Mouse (Mus musculus): ENCODE measurements around the gene Ubr1. TPM values are rescaled to one million over a fixed set of nuclear protein-coding genes. Genes with fewer than 3 reads are reported as not detected.
A peak's percentile ranks its signal among the peaks of the same experiment; 100 is the strongest.
"Not testable (repeated sequence)": the region's sequence is repeated elsewhere in the genome, so short reads cannot be mapped to it uniquely, and the experiment has no call there.

Ubr1 gene
- polyA plus RNA-seq, 1 experiment = 16.4 TPM

DNA sequence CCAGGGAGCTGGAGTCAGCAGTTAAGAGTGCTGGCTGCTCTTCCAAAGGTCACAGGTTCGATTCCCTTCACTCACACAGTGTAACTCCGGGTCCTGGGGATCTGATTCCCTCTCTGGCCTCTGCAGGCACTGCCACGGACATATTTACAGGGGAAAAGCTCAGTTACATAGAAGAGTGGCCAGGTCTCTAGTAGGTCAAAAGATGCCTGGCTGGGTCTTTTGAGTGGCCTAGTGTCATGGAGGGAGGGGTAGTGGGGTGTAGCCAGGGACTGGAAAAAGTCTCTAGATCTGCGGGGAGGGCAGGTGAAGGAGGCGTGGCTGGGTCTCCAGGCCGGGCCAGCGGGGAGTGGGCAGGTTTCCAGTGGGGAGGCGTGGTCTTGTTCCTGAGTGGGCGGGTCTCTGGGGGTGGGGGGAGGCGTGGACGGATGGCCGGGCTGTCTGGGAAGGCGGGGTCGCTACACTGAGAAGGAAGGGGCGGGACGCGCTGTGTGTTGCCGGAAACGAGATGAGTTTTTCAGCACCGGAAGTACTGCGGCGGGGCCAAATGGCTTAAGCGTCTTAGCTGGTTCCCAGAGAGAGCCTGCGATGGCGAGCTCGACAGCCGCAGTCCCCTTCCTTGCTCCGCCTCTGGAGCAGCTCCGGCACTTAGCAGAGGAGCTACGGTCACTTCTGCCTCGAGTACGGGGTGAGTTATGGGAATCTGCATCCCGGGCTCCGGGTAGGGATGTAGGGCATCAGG is 37.6 kb upstream of the Ubr1 start, which contains the start of gene Ccndbp1:
TSS of gene Ccndbp1 (plus strand) at position 479 of the 739 bp plus-strand sequence.
- Histone ChIP-seq H3K4me1 (ENCODE audit: control insufficient read depth, insufficient read depth, low read length) (peaks cover 8% of the 10 kb centered on the region), H3K4me3 (ENCODE audit: control insufficient read depth, low read depth, low read length) (peak within 1 kb of the TSS; percentile 99), H3K27ac (ENCODE audit: control insufficient read depth, insufficient read depth, low read depth, low read length) (peak within 1 kb of the TSS; percentile 40), H3K27me3 (ENCODE audit: control insufficient read depth, insufficient read depth, low read length) (no peaks in the 10 kb centered on the region), H3K36me3 (ENCODE audit: control insufficient read depth, insufficient read depth, low read length) (no peaks in the 10 kb centered on the region)
- no peak for TF ChIP-seq CTCF (IDR thresholded peaks at IDR 0.05; ENCODE audit: control insufficient read depth, insufficient read depth, insufficient replicate concordance, low read depth, low read length)
- TF ChIP-seq POLR2A (IDR thresholded peaks at IDR 0.05; ENCODE audit: control insufficient read depth, low read depth, low read length) = peak; percentile 20; the same call in 1 of the 2 replicates

DNA sequence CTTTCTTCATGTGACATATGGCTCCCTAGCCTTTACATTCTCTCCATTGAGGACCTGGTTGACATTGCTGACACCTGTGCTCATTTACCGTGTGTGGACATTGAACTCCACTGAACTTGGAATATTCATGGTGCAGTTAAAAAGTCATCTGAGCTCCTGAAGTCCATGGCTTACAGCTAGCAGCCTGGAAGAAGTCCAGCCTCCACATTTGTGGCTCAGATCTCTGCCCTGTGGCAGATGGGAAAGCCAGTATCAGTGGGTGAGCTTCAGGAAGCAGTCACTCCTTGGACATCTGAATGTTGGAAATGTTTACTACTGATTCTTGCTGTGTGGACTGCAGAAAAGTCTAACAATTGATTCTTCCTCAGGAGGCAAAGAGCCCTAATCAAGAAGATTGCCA is 36.5 kb upstream of the Ubr1 start:
- Histone ChIP-seq H3K4me1 (ENCODE audit: control insufficient read depth, insufficient read depth, low read length) (peaks cover 8% of the 10 kb centered on the region), H3K27ac (ENCODE audit: control insufficient read depth, insufficient read depth, low read depth, low read length) (no peak overlapping the region), H3K36me3 (ENCODE audit: control insufficient read depth, insufficient read depth, low read length) (no peaks in the 10 kb centered on the region), H3K27me3 (ENCODE audit: control insufficient read depth, insufficient read depth, low read length) (no peaks in the 10 kb centered on the region), H3K4me3 (ENCODE audit: control insufficient read depth, low read depth, low read length) (no peak overlapping the region)
- no peak for TF ChIP-seq CTCF (IDR thresholded peaks at IDR 0.05; ENCODE audit: control insufficient read depth, insufficient read depth, insufficient replicate concordance, low read depth, low read length)
- TF ChIP-seq POLR2A (IDR thresholded peaks at IDR 0.05; ENCODE audit: control insufficient read depth, low read depth, low read length) = no peak

DNA sequence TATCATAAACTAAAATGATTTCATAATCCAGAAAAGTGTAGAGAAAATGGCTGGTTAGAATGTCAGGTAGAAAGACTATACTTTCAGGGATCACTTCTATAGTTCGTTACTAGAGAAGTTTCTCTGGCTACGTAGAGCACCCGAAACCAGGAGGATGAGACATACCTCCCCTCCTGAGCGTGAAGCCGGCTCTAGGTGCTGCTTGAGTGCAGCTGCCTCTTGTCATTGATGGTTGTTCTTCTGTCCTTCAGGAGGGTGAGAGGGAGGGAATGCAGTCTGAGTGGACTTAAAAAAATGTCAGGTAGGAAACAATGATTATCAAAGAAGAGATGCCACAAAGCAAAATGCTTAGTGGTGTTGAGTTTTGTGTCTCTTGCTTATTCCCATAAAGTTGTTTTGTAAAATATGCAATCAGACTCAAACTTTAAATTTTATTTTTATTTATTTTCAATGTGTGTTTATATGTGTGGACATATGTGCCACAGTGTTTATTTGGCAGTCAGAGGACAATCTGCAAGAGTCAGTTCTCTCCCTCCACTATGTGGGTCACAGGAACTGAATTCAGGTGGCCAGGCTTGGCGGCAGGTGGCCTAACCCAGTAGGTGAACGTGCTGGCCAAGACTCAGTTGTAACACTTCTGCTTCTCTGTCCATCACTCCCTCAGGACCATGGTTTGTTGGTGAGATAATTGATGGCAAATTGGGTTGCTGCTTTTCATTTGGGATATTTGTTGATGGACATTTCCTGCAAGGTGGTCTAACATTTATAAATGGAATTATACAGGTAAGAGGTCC is 33.7 kb upstream of the Ubr1 start:
- Histone ChIP-seq H3K27ac (ENCODE audit: control insufficient read depth, insufficient read depth, low read depth, low read length) (no peak overlapping the region), H3K36me3 (ENCODE audit: control insufficient read depth, insufficient read depth, low read length) (no peaks in the 10 kb centered on the region), H3K4me1 (ENCODE audit: control insufficient read depth, insufficient read depth, low read length) (peaks cover 8% of the 10 kb centered on the region), H3K27me3 (ENCODE audit: control insufficient read depth, insufficient read depth, low read length) (no peaks in the 10 kb centered on the region), H3K4me3 (ENCODE audit: control insufficient read depth, low read depth, low read length) (no peak overlapping the region)
- no peak for TF ChIP-seq CTCF (IDR thresholded peaks at IDR 0.05; ENCODE audit: control insufficient read depth, insufficient read depth, insufficient replicate concordance, low read depth, low read length)
- TF ChIP-seq POLR2A (IDR thresholded peaks at IDR 0.05; ENCODE audit: control insufficient read depth, low read depth, low read length) = no peak

DNA sequence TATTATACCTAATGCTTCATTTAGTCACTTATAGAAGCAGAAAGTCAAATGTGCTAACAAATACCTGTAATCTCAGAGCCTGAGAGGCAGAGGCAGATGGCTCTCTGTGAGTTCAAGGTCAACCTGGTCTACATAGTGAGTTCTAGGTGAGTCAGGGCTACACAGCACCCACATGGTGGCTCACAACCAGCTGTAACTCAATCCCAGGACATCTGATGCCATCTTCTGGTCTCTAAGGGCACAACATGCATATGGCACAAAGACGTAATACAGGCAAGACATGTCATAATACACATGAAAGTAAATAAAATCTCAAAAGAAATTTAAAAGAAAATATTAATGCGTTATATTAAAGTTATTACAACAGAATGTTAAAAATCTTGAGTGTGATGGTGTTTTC is 33.1 kb upstream of the Ubr1 start:
- Histone ChIP-seq H3K27ac (ENCODE audit: control insufficient read depth, insufficient read depth, low read depth, low read length) (no peak overlapping the region), H3K4me3 (ENCODE audit: control insufficient read depth, low read depth, low read length) (no peak overlapping the region), H3K27me3 (ENCODE audit: control insufficient read depth, insufficient read depth, low read length) (no peaks in the 10 kb centered on the region), H3K4me1 (ENCODE audit: control insufficient read depth, insufficient read depth, low read length) (peaks cover 3% of the 10 kb centered on the region; the same call in 1 of the 2 replicates), H3K36me3 (ENCODE audit: control insufficient read depth, insufficient read depth, low read length) (no peaks in the 10 kb centered on the region)
- TF ChIP-seq POLR2A (IDR thresholded peaks at IDR 0.05; ENCODE audit: control insufficient read depth, low read depth, low read length) (no peak), CTCF (IDR thresholded peaks at IDR 0.05; ENCODE audit: control insufficient read depth, insufficient read depth, insufficient replicate concordance, low read depth, low read length) (no peak)

DNA sequence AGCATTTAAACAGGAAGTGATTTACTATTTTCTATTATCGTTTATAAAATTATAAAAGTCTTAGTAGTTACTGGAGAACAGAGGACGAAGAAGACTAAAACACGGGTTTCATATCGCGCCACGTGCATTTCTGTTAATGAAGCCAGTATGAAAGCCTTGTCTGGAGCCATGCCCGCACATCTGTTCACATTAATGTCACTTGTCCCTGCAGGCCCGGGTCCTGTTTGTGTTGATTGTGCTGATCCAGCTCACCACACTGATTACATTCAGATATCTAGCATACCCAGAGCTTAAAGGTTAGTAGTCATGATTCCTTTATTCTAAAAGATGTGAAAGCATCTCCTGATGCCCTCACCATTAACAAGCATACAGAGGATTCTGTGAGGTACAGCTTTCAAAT is 28.3 kb upstream of the Ubr1 start:
- H3K36me3 ChIP-seq (ENCODE audit: control insufficient read depth, insufficient read depth, low read length) = no peaks in the 10 kb centered on the region
- H3K27ac ChIP-seq (ENCODE audit: control insufficient read depth, insufficient read depth, low read depth, low read length) = no peak overlapping the region
- TF ChIP-seq CTCF (IDR thresholded peaks at IDR 0.05; ENCODE audit: control insufficient read depth, insufficient read depth, insufficient replicate concordance, low read depth, low read length) = no peak
- TF ChIP-seq POLR2A (IDR thresholded peaks at IDR 0.05; ENCODE audit: control insufficient read depth, low read depth, low read length) = no peak
- H3K4me3 ChIP-seq (ENCODE audit: control insufficient read depth, low read depth, low read length) = no peak overlapping the region
- H3K4me1 ChIP-seq (ENCODE audit: control insufficient read depth, insufficient read depth, low read length) = no peaks in the 10 kb centered on the region
- no peaks in the 10 kb centered on the region for H3K27me3 ChIP-seq (ENCODE audit: control insufficient read depth, insufficient read depth, low read length)

DNA sequence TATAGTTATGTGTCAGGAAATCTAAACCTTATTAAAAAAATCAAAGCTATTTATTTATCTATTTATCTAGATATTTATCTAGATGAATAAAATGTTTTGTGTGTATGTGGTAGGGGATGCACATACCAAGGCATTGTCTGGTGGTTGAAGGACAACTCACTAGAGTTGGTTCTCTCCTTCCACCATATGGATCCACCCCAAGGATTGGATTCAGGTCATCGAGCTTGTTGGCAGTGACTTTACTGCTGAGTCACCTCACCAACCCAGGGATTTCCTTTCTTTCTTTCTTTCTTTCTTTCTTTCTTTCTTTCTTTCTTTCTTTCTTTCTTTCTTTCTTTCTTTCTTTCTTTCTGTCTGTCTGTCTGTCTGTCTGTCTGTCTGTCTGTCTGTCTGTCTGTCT is 26.1 kb upstream of the Ubr1 start:
- not testable (repeated sequence) for H3K4me3 ChIP-seq (ENCODE audit: control insufficient read depth, low read depth, low read length); H3K27ac ChIP-seq (ENCODE audit: control insufficient read depth, insufficient read depth, low read depth, low read length); H3K4me1 ChIP-seq (ENCODE audit: control insufficient read depth, insufficient read depth, low read length); H3K36me3 ChIP-seq (ENCODE audit: control insufficient read depth, insufficient read depth, low read length); H3K27me3 ChIP-seq (ENCODE audit: control insufficient read depth, insufficient read depth, low read length)

DNA sequence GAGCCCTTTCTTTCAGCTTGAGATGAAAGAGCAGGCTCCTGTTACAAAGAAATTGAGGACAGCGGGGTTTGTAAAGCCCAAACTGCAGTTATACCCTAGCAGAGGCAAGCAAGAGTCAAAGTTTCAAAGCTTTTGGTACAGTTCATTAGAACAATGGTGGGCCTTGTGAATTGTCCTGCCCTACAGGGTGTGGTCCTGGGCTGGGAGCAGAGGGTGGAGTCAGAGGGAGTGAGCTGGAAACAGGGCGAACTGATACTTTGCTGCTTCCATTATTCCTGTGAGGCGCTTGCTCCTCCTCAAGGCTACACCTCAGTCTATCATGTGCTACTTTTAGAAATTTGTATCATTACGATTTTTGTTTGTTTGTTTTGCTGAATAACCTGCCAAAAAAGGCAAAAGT is 20.7 kb upstream of the Ubr1 start:
- no peak overlapping the region for H3K27ac ChIP-seq (ENCODE audit: control insufficient read depth, insufficient read depth, low read depth, low read length)

More for the DNA sequence above, 20.7 kb upstream of the Ubr1 start:
- Histone ChIP-seq H3K27me3 (ENCODE audit: control insufficient read depth, insufficient read depth, low read length) (no peaks in the 10 kb centered on the region), H3K36me3 (ENCODE audit: control insufficient read depth, insufficient read depth, low read length) (no peaks in the 10 kb centered on the region), H3K4me3 (ENCODE audit: control insufficient read depth, low read depth, low read length) (no peak overlapping the region), H3K4me1 (ENCODE audit: control insufficient read depth, insufficient read depth, low read length) (no peaks in the 10 kb centered on the region)
- TF ChIP-seq CTCF (IDR thresholded peaks at IDR 0.05; ENCODE audit: control insufficient read depth, insufficient read depth, insufficient replicate concordance, low read depth, low read length) = no peak
- TF ChIP-seq POLR2A (IDR thresholded peaks at IDR 0.05; ENCODE audit: control insufficient read depth, low read depth, low read length) = no peak
